Comparison of ENCODE assay signal across 26 mouse cellular contexts in the genomic region with DNA sequence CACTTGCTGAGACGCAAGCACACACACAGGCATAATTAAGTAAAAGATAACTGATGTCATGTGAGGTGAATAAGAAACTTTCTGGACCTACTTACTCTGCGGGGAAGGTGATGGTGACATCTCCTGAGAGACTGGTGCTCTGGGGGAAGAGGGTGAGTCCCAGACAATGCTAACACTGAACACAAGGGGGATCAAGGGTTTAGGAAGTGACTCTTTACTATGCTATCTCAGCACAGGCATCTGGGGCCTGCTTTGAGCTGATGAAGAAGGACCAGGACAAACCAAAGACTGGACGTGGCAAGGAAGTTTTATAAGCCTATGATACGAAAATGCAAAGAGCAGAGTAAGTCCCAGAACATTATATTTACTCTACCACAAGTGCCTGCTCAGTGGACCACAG.
DNase-seq lines count a peak whose midpoint lies in the region; ATAC-seq and TF ChIP-seq lines count a peak whose summit lies in the region.
"Had no signal": no experiment of that assay in that cellular context is flagged by ENCODE, and none has a peak within 500 bp of the region (broad histone marks: within the 10 kb centered on the region; RNA-seq: fewer than 3 reads in every experiment).

No protein-coding gene starts in this region.

- no peak overlapping the region for H3K9ac ChIP-seq in intestine, postnatal 0 days (ENCODE audit: low read depth, low read length)
- no peak overlapping the region for H3K9ac ChIP-seq in intestine, embryonic 16.5 days (ENCODE audit: low read depth, low read length)
- no peak overlapping the region for H3K9ac ChIP-seq in lung, postnatal 0 days (replicated peaks; ENCODE audit: low read depth)
- H3K9ac ChIP-seq: embryonic facial prominence, embryonic 12.5 days; embryonic facial prominence, embryonic 15.5 days; forebrain, postnatal 0 days; hindbrain, embryonic 13.5 days; intestine, embryonic 15.5 days had no signal

- 87% methylated on average over 4 of the region's 4 CpGs for WGBS in intestine, postnatal 0 days
- 90% methylated on average over 4 of the region's 4 CpGs for WGBS in intestine, embryonic 16.5 days
- whole genome bisulfite sequencing in lung, postnatal 0 days, result 90% methylated on average over 4 of the region's 4 CpGs

- H3K4me2 ChIP-seq in intestine, postnatal 0 days (replicated peaks; ENCODE audit: low read depth), result no peak overlapping the region
- no peak overlapping the region for H3K4me2 ChIP-seq in intestine, embryonic 16.5 days (ENCODE audit: low read depth, low read length)
- no peak overlapping the region for H3K4me2 ChIP-seq in lung, postnatal 0 days (replicated peaks; ENCODE audit: low read depth, low read length)
- H3K4me2 ChIP-seq: embryonic facial prominence, embryonic 12.5 days; embryonic facial prominence, embryonic 15.5 days; hindbrain, embryonic 13.5 days; intestine, embryonic 15.5 days had no signal

- no peaks in the 10 kb centered on the region for H3K27me3 ChIP-seq in intestine, postnatal 0 days (replicated peaks; ENCODE audit: control insufficient read depth, insufficient read depth, low read length)
- H3K27me3 ChIP-seq in intestine, embryonic 16.5 days (replicated peaks; ENCODE audit: control insufficient read depth, insufficient read depth, low read length), result no peaks in the 10 kb centered on the region
- no peaks in the 10 kb centered on the region for H3K27me3 ChIP-seq in lung, postnatal 0 days (replicated peaks; ENCODE audit: insufficient read depth, low read length)
- no peaks in the 10 kb centered on the region for H3K27me3 ChIP-seq in splenic B cell, adult 2 months (ENCODE audit: control insufficient read depth, insufficient read depth, low read length, poor library complexity, severe bottlenecking)
- H3K27me3 ChIP-seq: embryonic facial prominence, embryonic 12.5 days; embryonic facial prominence, embryonic 15.5 days; hindbrain, embryonic 13.5 days; intestine, embryonic 15.5 days had no signal

- H3K4me1 ChIP-seq in intestine, postnatal 0 days (replicated peaks; ENCODE audit: control insufficient read depth, insufficient read depth, low read length), result no peaks in the 10 kb centered on the region
- no peaks in the 10 kb centered on the region for H3K4me1 ChIP-seq in intestine, embryonic 16.5 days (ENCODE audit: control insufficient read depth, insufficient read depth, low read length)
- no peaks in the 10 kb centered on the region for H3K4me1 ChIP-seq in lung, postnatal 0 days (ENCODE audit: insufficient read depth, low read depth, low read length)
- H3K4me1 ChIP-seq in cortical plate, adult 2 months (ENCODE audit: control insufficient read depth, insufficient read depth, low read length), result peaks cover 20% of the 10 kb centered on the region
- H3K4me1 ChIP-seq: intestine, embryonic 15.5 days had no signal

- no peak for ATAC-seq in intestine, postnatal 0 days
- ATAC-seq in intestine, embryonic 16.5 days, result no peak
- ATAC-seq in lung, postnatal 0 days, result no peak
- ATAC-seq: activated CD4-positive, CD25-positive, alpha-beta regulatory T cell, adult 4 months; forebrain, embryonic 14.5 days; forebrain, postnatal 0 days; hindbrain, embryonic 16.5 days; intestine, embryonic 15.5 days had no signal

- no peak overlapping the region for H3K27ac ChIP-seq in intestine, postnatal 0 days (ENCODE audit: low read depth, low read length)
- no peak overlapping the region for H3K27ac ChIP-seq in intestine, embryonic 16.5 days (ENCODE audit: low read length)
- no peak overlapping the region for H3K27ac ChIP-seq in lung, postnatal 0 days (ENCODE audit: low read length)
- H3K27ac ChIP-seq in cortical plate, adult 2 months (ENCODE audit: insufficient read depth, low read length), result 0 out of 2 replicates have a peak overlapping the region, but pooled peaks have one; percentile 15
- H3K27ac ChIP-seq: embryonic facial prominence, embryonic 12.5 days; embryonic facial prominence, embryonic 15.5 days; gastrocnemius, adult 2 months; heart, adult 2 months; heart, embryonic 10.5 days; hindbrain, embryonic 13.5 days; intestine, embryonic 15.5 days had no signal

- H3K4me3 ChIP-seq in intestine, postnatal 0 days (ENCODE audit: low read depth, low read length), result no peak overlapping the region
- H3K4me3 ChIP-seq in intestine, embryonic 16.5 days (ENCODE audit: low read length), result no peak overlapping the region
- H3K4me3 ChIP-seq in lung, postnatal 0 days (ENCODE audit: low read depth, low read length), result no peak overlapping the region
- no peak overlapping the region for H3K4me3 ChIP-seq in cortical plate, adult 2 months (ENCODE audit: insufficient read depth, low read length)
- H3K4me3 ChIP-seq: embryonic facial prominence, embryonic 12.5 days; embryonic facial prominence, embryonic 15.5 days; gastrocnemius, adult 2 months; heart, adult 2 months; heart, embryonic 10.5 days; hindbrain, embryonic 13.5 days; intestine, embryonic 15.5 days had no signal

- peak; percentile 16; the same call in 1 of the 2 replicates for TF ChIP-seq CTCF in intestine, postnatal 0 days (IDR thresholded peaks at IDR 0.05; ENCODE audit: low read depth)
- TF ChIP-seq CTCF in lung, postnatal 0 days (IDR thresholded peaks at IDR 0.05), result 0 out of 2 replicates have a peak, but pooled peaks have one; percentile 5
- TF ChIP-seq CTCF in cortical plate, adult 2 months (IDR thresholded peaks at IDR 0.05; ENCODE audit: extremely low read depth, insufficient read depth, low read length), result no peak

- TF ChIP-seq EP300 in lung, postnatal 0 days (IDR thresholded peaks at IDR 0.05), result no peak

- DNase-seq in lung, postnatal 0 days (ENCODE audit: low spot score), result no peak
- no peak for DNase-seq in lung, postnatal 25 days (ENCODE audit: low spot score)
- DNase-seq in splenic B cell, adult 2 months (ENCODE audit: low read depth, low spot score), result peak; percentile 16
- DNase-seq in kidney, adult 11 months, result no peak
- no peak for DNase-seq in cerebellum, postnatal 14 days
- DNase-seq: adrenal gland, postnatal 14 days; B cell, adult 2 months; cerebellum, adult 11 months; cerebellum, adult 2 months; cerebellum, adult 9-11 months; cerebellum, postnatal 36 days; forebrain, postnatal 0 days; gastrocnemius, adult 2 months; gastrocnemius, postnatal 14 days; heart, adult 2 months had no signal

- H3K36me3 ChIP-seq in intestine, postnatal 0 days (ENCODE audit: control insufficient read depth, insufficient read depth), result no peaks in the 10 kb centered on the region
- H3K36me3 ChIP-seq in intestine, embryonic 16.5 days (ENCODE audit: control insufficient read depth, insufficient read depth, low read length), result no peaks in the 10 kb centered on the region
- H3K36me3 ChIP-seq in lung, postnatal 0 days (ENCODE audit: insufficient read depth, low read length), result no peaks in the 10 kb centered on the region
- H3K36me3 ChIP-seq in splenic B cell, adult 2 months (ENCODE audit: control insufficient read depth, insufficient read depth, low read length, poor library complexity, severe bottlenecking), result no peaks in the 10 kb centered on the region
- H3K36me3 ChIP-seq: embryonic facial prominence, embryonic 12.5 days; embryonic facial prominence, embryonic 15.5 days; heart, embryonic 10.5 days; hindbrain, embryonic 13.5 days; intestine, embryonic 15.5 days had no signal

- H3K9me3 ChIP-seq in intestine, postnatal 0 days (ENCODE audit: control insufficient read depth), result no peaks in the 10 kb centered on the region
- H3K9me3 ChIP-seq in intestine, embryonic 16.5 days (ENCODE audit: control insufficient read depth, low read length), result no peaks in the 10 kb centered on the region
- H3K9me3 ChIP-seq in lung, postnatal 0 days (ENCODE audit: low read length), result no peaks in the 10 kb centered on the region
- H3K9me3 ChIP-seq: embryonic facial prominence, embryonic 12.5 days; embryonic facial prominence, embryonic 15.5 days; heart, embryonic 10.5 days; hindbrain, embryonic 13.5 days; intestine, embryonic 15.5 days had no signal

- TF ChIP-seq POLR2A in cortical plate, adult 2 months (IDR thresholded peaks at IDR 0.05; ENCODE audit: extremely low read depth, insufficient read depth, low read length), result no peak
